Mouse (Mus musculus) olfactory bulb, adult 2 months (tissue): ENCODE measurements around the gene Grcc10.

ENCODE experiments used
- CTCF ChIP-seq: fragments of 200-500 bp; IDR thresholded peaks from 2 replicates; pipeline ENCODE4 v1.5.1; 2012; ENCODE audit warnings: low read depth, mild to moderate bottlenecking, low read length, moderate library complexity; ENCODE audit not compliant: insufficient read depth
- POLR2A ChIP-seq: fragments of 200-500 bp; IDR thresholded peaks from 2 replicates; pipeline ENCODE4 v1.6.1; 2012; ENCODE audit warnings: mild to moderate bottlenecking, low read depth, low read length, moderate library complexity; ENCODE audit not compliant: insufficient read depth

DNA sequence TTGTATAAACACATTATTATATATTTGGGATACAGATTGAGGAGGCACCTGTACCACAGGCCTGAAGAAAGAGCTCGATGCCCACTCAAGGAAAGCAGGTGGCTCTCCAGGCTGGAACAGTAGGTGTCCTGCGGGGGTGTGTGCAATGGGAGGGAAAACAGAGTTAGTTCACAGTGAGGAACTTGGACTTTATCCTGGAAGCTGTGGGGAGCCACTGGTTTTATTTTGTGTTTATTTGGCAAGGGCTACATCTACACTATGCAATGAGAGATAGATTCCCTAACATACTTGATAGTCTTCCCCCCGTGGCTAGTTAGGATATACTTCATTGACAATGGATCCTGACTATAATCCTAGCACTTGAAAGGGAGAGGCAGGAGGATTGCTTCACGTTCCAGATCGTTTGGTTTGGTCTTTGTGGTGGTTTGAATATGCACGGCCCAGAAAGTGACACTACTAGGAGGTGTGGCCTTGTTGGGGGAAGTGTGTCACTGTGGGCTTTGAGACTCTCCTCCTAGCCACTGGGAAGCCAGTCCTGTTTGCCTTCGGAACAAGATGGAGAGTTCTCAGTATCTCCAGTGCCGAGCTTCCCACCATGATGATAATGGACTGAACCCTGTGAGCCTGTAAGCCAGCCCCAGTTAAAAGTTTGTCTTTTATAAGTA, 45.7 kb upstream of the Grcc10 start:
- no peak for TF ChIP-seq POLR2A
- no peak for TF ChIP-seq CTCF
